Mouse (Mus musculus) MEL (cell line): ENCODE data around the gene Zmym2. TPM values are rescaled to one million over a fixed set of nuclear protein-coding genes. Genes with fewer than 3 reads are reported as not detected.

Source experiments
- DNase-seq: peaks from one replicate; pipeline ENCODE4 v3.0.0; 2011; ENCODE audit warnings: low read depth, low spot score
- H3K27ac ChIP-seq: 2 replicates; pipeline ENCODE4 v1.5.1; 2012; ENCODE audit warnings: low read depth, mild to moderate bottlenecking, control low read depth, low read length, moderate library complexity; ENCODE audit not compliant: control insufficient read depth
- H3K27me3 ChIP-seq, 2 experiments: fragments of 150-350 bp in 1 of 2; sonication (generic) in 1 of 2; 2 replicates each; pipeline ENCODE4 v1.6.1; 2012; ENCODE audit warnings: low read length in 2 of 2, mild to moderate bottlenecking in 2 of 2, improper control_type of control experiment in 1 of 2, moderate library complexity in 1 of 2; ENCODE audit not compliant: insufficient read depth in 2 of 2, control insufficient read depth in 1 of 2
- H3K36me3 ChIP-seq, 2 experiments: 2 replicates each; pipeline ENCODE4 v1.6.1; 2012 to 2014; ENCODE audit warnings: low read length in 2 of 2, improper control_type of control experiment in 1 of 2, inconsistent platforms in 1 of 2, mild to moderate bottlenecking in 1 of 2; ENCODE audit not compliant: insufficient read depth in 2 of 2, control insufficient read depth in 1 of 2
- H3K4me1 ChIP-seq, 2 experiments: fragments of 150-350 bp in 1 of 2; sonication (generic) in 1 of 2; 2 replicates each; pipeline ENCODE4 v1.6.1; 2012; ENCODE audit warnings: low read length in 2 of 2, improper control_type of control experiment in 1 of 2, mild to moderate bottlenecking in 1 of 2; ENCODE audit not compliant: insufficient read depth in 2 of 2, control insufficient read depth in 1 of 2
- H3K4me3 ChIP-seq, 2 experiments: fragments of 150-350 bp in 1 of 2; sonication (generic) in 1 of 2; 2 replicates each; pipeline ENCODE4 v1.5.1; 2012; ENCODE audit warnings: low read depth in 2 of 2, low read length in 2 of 2, mild to moderate bottlenecking in 2 of 2, moderate library complexity in 2 of 2, control low read depth in 1 of 2, improper control_type of control experiment in 1 of 2; ENCODE audit not compliant: control insufficient read depth in 1 of 2, insufficient read depth in 1 of 2
- H3K79me2 ChIP-seq: 2 replicates; pipeline ENCODE4 v1.6.1; 2012; ENCODE audit warnings: mild to moderate bottlenecking, low read length, moderate library complexity; ENCODE audit not compliant: control insufficient read depth, poor library complexity, insufficient read depth
- H3K9ac ChIP-seq: 2 replicates; pipeline ENCODE4 v1.6.1; 2012; ENCODE audit warnings: low read depth, mild to moderate bottlenecking, control low read depth, low read length, moderate library complexity; ENCODE audit not compliant: control insufficient read depth, poor library complexity, severe bottlenecking
- H3K9me3 ChIP-seq: fragments of 150-350 bp; sonication (generic); replicated peaks from 2 replicates; pipeline ENCODE4 v1.6.1; 2012; ENCODE audit warnings: mild to moderate bottlenecking, low read length, improper control_type of control experiment, moderate library complexity; ENCODE audit not compliant: insufficient read depth
- BHLHE40 ChIP-seq: IDR thresholded peaks from 2 replicates; pipeline ENCODE4 v1.6.1; 2012; ENCODE audit warnings: low read depth, mild to moderate bottlenecking, inconsistent platforms, low read length, improper control_type of control experiment, borderline replicate concordance
- CHD1 ChIP-seq: IDR thresholded peaks from 2 replicates; pipeline ENCODE4 v1.6.1; 2012; ENCODE audit warnings: low read depth, mild to moderate bottlenecking, inconsistent platforms, low read length, improper control_type of control experiment
- CHD2 ChIP-seq: IDR thresholded peaks from 2 replicates; pipeline ENCODE4 v1.6.1; 2011; ENCODE audit warnings: low read length, improper control_type of control experiment
- CTCF ChIP-seq, 3 experiments: IDR thresholded peaks in 2 of 3; conservative IDR thresholded peaks in 1 of 3; 2 replicates each; pipeline ENCODE4 v1.5.1; 2011 to 2012; ENCODE audit warnings: low read length in 3 of 3, low read depth in 2 of 3, mild to moderate bottlenecking in 2 of 3, improper control_type of control experiment in 1 of 3, inconsistent platforms in 1 of 3, mixed read lengths in 1 of 3, moderate library complexity in 1 of 3; ENCODE audit not compliant: control insufficient read depth in 1 of 3, insufficient read depth in 1 of 3, poor library complexity in 1 of 3, severe bottlenecking in 1 of 3
- E2F4 ChIP-seq: IDR thresholded peaks from 2 replicates; pipeline ENCODE4 v1.6.1; 2011; ENCODE audit warnings: low read depth, low read length, improper control_type of control experiment, borderline replicate concordance
- ELF1 ChIP-seq: IDR thresholded peaks from 2 replicates; pipeline ENCODE4 v1.6.1; 2014; ENCODE audit warnings: low read depth, mild to moderate bottlenecking, inconsistent platforms, low read length, improper control_type of control experiment, moderate library complexity
- EP300 ChIP-seq, 2 experiments: IDR thresholded peaks; 2 replicates each; pipeline ENCODE4 v1.6.1; 2011; ENCODE audit warnings: improper control_type of control experiment in 2 of 2, low read length in 2 of 2, low read depth in 1 of 2, mild to moderate bottlenecking in 1 of 2
- ETS1 ChIP-seq: IDR thresholded peaks from 2 replicates; pipeline ENCODE4 v1.6.1; 2012; ENCODE audit warnings: low read depth, mild to moderate bottlenecking, inconsistent platforms, low read length, improper control_type of control experiment, moderate library complexity
- GABPA ChIP-seq: IDR thresholded peaks from 2 replicates; pipeline ENCODE4 v1.6.1; 2012; ENCODE audit warnings: low read depth, mild to moderate bottlenecking, inconsistent platforms, low read length, improper control_type of control experiment, moderate library complexity
- GATA1 ChIP-seq: IDR thresholded peaks from 2 replicates; pipeline ENCODE4 v1.6.1; 2011; ENCODE audit warnings: low read depth, low read length, improper control_type of control experiment
- MAFK ChIP-seq: IDR thresholded peaks from 2 replicates; pipeline ENCODE4 v1.6.1; 2011; ENCODE audit warnings: low read depth, mild to moderate bottlenecking, low read length, improper control_type of control experiment, borderline replicate concordance
- MAX ChIP-seq: IDR thresholded peaks from 2 replicates; pipeline ENCODE4 v1.6.1; 2011; ENCODE audit warnings: low read length, improper control_type of control experiment
- MEF2A ChIP-seq: IDR thresholded peaks from 2 replicates; pipeline ENCODE4 v1.6.1; 2014; ENCODE audit warnings: low read depth, mild to moderate bottlenecking, inconsistent platforms, low read length, improper control_type of control experiment; ENCODE audit not compliant: poor library complexity, insufficient replicate concordance, severe bottlenecking; ENCODE audit errors: extremely low read depth
- MYB ChIP-seq: IDR thresholded peaks from 2 replicates; pipeline ENCODE4 v1.6.1; 2011; ENCODE audit warnings: mild to moderate bottlenecking, low read depth, low read length, improper control_type of control experiment
- MYC ChIP-seq: IDR thresholded peaks from 2 replicates; pipeline ENCODE4 v1.6.1; 2011; ENCODE audit warnings: low read depth, mild to moderate bottlenecking, low read length, improper control_type of control experiment, moderate library complexity
- POLR2AphosphoS2 ChIP-seq: IDR thresholded peaks from 2 replicates; pipeline ENCODE4 v1.6.1; 2011; ENCODE audit warnings: low read length, improper control_type of control experiment
- POLR2AphosphoS5 ChIP-seq: IDR thresholded peaks from 2 replicates; pipeline ENCODE4 v1.6.1; 2012; ENCODE audit warnings: low read depth, borderline replicate concordance, mild to moderate bottlenecking, inconsistent platforms, low read length, moderate library complexity, mixed read lengths
- RAD21 ChIP-seq: IDR thresholded peaks from 2 replicates; pipeline ENCODE4 v1.6.1; 2011; ENCODE audit warnings: mild to moderate bottlenecking, low read depth, low read length, improper control_type of control experiment
- RCOR1 ChIP-seq: IDR thresholded peaks from 2 replicates; pipeline ENCODE4 v1.6.1; 2012; ENCODE audit warnings: low read depth, mild to moderate bottlenecking, inconsistent platforms, low read length, improper control_type of control experiment
- SIN3A ChIP-seq: IDR thresholded peaks from 2 replicates; pipeline ENCODE4 v1.6.1; 2012; ENCODE audit warnings: low read length, improper control_type of control experiment, inconsistent platforms
- SMC3 ChIP-seq: IDR thresholded peaks from 2 replicates; pipeline ENCODE4 v1.6.1; 2011; ENCODE audit warnings: low read depth, low read length, improper control_type of control experiment
- TCF12 ChIP-seq: IDR thresholded peaks from 2 replicates; pipeline ENCODE4 v1.6.1; 2014; ENCODE audit warnings: low read depth, mild to moderate bottlenecking, inconsistent platforms, low read length, improper control_type of control experiment, moderate library complexity
- UBTF ChIP-seq: IDR thresholded peaks from 2 replicates; pipeline ENCODE4 v1.6.1; 2012; ENCODE audit warnings: low read depth, mild to moderate bottlenecking, inconsistent platforms, low read length, improper control_type of control experiment, moderate library complexity, borderline replicate concordance; ENCODE audit not compliant: insufficient read depth
- USF1 ChIP-seq: IDR thresholded peaks from 2 replicates; pipeline ENCODE4 v1.6.1; 2014; ENCODE audit warnings: low read depth, mild to moderate bottlenecking, inconsistent platforms, low read length, improper control_type of control experiment, moderate library complexity
- ZC3H11A ChIP-seq: IDR thresholded peaks from 2 replicates; pipeline ENCODE4 v1.6.1; 2012; ENCODE audit warnings: low read depth, mild to moderate bottlenecking, inconsistent platforms, low read length, improper control_type of control experiment
- ZMIZ1 ChIP-seq: IDR thresholded peaks from 2 replicates; pipeline ENCODE4 v1.6.1; 2012; ENCODE audit warnings: low read depth, mild to moderate bottlenecking, inconsistent platforms, low read length, improper control_type of control experiment, moderate library complexity
- ZNF384 ChIP-seq: IDR thresholded peaks from 2 replicates; pipeline ENCODE4 v1.6.1; 2012; ENCODE audit warnings: low read depth, mild to moderate bottlenecking, inconsistent platforms, low read length, improper control_type of control experiment
- polyA plus RNA-seq, 2 experiments: library from polyadenylated mRNA; stranded (reverse) in 1 of 2; unstranded in 1 of 2; fragments of >175 nt in 1 of 2; fragments of >200 nt in 1 of 2; gene quantifications; 2 replicates each; pipeline versions ENCODE4 v1.2.1 to v1.2.4; 2012; ENCODE audit warnings: low replicate concordance in 2 of 2, low read depth in 1 of 2; ENCODE audit not compliant: insufficient read length in 2 of 2, insufficient read depth in 1 of 2, missing spikeins in 1 of 2
- total RNA-seq: library from RNA; depleted of rRNA; stranded (reverse); fragments of 300-350 nt; gene quantifications from 2 replicates; pipeline ENCODE4 v1.2.3, GENCODE M21; 2012

Gene Zmym2
- total and polyA plus RNA-seq, 3 experiments, result 9.8 to 407 (median 27.7) TPM

- peaks cover 6 to 28% of the 10 kb centered on the region in 2 experiments for H3K36me3 ChIP-seq
- DNase-seq, result no peak
Measured at GRCm38 (mm10) chr14:56954393-56954792, 67.9 kb downstream of the Zmym2 start.

GRCm38 (mm10) chr14:56963969-56964734 is 77.7 kb downstream of the Zmym2 start:
- TF ChIP-seq MEF2A (no peak), SMC3 (peak; percentile 70), POLR2AphosphoS5 (no peak), ZC3H11A (peak; percentile 22; the same call in 1 of the 2 replicates), GABPA (no peak), ELF1 (no peak), MYB (no peak), ZMIZ1 (no peak), RAD21 (peak; percentile 60), CHD2 (no peak), E2F4 (no peak), UBTF (no peak), ETS1 (no peak), RCOR1 (no peak), GATA1 (no peak), CTCF (IDR thresholded peaks at IDR 0.05 in 2 of 3, conservative IDR thresholded peaks at IDR 0.05 in 1 of 3; ENCODE audit: control insufficient read depth in 1 of 3, insufficient read depth in 1 of 3, low read depth in 2 of 3, low read length in 3 of 3, poor library complexity in 1 of 3, severe bottlenecking in 1 of 3) (peak; percentile 5 to 76 (median 67); a peak in 5 of 6 replicates), MAFK (no peak), BHLHE40 (no peak)
- no peak overlapping the region for H3K9ac ChIP-seq
- DNase-seq, result peak; percentile 69
- H3K79me2 ChIP-seq, result no peaks in the 10 kb centered on the region
- H3K27ac ChIP-seq, result no peak overlapping the region
- no peaks in the 10 kb centered on the region; a peak in 1 of 4 replicates for H3K27me3 ChIP-seq
- no peak overlapping the region for H3K4me3 ChIP-seq
- H3K9me3 ChIP-seq, result no peaks in the 10 kb centered on the region
- no peaks in the 10 kb centered on the region for H3K4me1 ChIP-seq
- H3K36me3 ChIP-seq, result peaks cover 0 to 6% of the 10 kb centered on the region in 2 experiments; a peak in 3 of 4 replicates

More at GRCm38 (mm10) chr14:56954393-56954792, 67.9 kb downstream of the Zmym2 start:
- no peak overlapping the region for H3K27ac ChIP-seq
- H3K4me3 ChIP-seq, result no peak overlapping the region
- H3K9me3 ChIP-seq, result no peaks in the 10 kb centered on the region
- no peaks in the 10 kb centered on the region for H3K27me3 ChIP-seq
- peaks cover 5% of the 10 kb centered on the region in 2 experiments; a peak in 2 of 4 replicates for H3K4me1 ChIP-seq
- H3K9ac ChIP-seq, result no peak overlapping the region
- peak; percentile 15; the same call in 1 of the 2 replicates for TF ChIP-seq TCF12
- TF ChIP-seq MEF2A, result no peak
- TF ChIP-seq MYC, result no peak
- TF ChIP-seq GABPA, result no peak
- TF ChIP-seq POLR2AphosphoS2, result no peak
- no peak for TF ChIP-seq MYB
- peak; percentile 13 to 25; a peak in 1 of 4 replicates for TF ChIP-seq EP300 (IDR thresholded peaks at IDR 0.05; ENCODE audit: low read depth in 1 of 2, low read length in 2 of 2)
- no peak for TF ChIP-seq ZMIZ1
- TF ChIP-seq MAFK, result no peak
- TF ChIP-seq SIN3A, result no peak
- no peak for TF ChIP-seq ZNF384
- no peak for TF ChIP-seq CHD1
- no peak for TF ChIP-seq MAX
- no peak for TF ChIP-seq USF1
- no peaks in the 10 kb centered on the region; the same call in 1 of the 2 replicates for H3K79me2 ChIP-seq
